Mouse (Mus musculus): Measurements from ENCODE around the gene Dffa. TPM values are rescaled to one million over a fixed set of nuclear protein-coding genes. Genes with fewer than 3 reads are reported as not detected.

Gene Dffa
- polyA plus RNA-seq (2012; ENCODE audit: low replicate concordance) = 9.9 and 16.9 TPM in 2 replicates

GRCm38 (mm10) chr4:149103875-149104561 lies at the start of gene Dffa:
Dffa (plus strand) TSS chr4:149104146.

DNA sequence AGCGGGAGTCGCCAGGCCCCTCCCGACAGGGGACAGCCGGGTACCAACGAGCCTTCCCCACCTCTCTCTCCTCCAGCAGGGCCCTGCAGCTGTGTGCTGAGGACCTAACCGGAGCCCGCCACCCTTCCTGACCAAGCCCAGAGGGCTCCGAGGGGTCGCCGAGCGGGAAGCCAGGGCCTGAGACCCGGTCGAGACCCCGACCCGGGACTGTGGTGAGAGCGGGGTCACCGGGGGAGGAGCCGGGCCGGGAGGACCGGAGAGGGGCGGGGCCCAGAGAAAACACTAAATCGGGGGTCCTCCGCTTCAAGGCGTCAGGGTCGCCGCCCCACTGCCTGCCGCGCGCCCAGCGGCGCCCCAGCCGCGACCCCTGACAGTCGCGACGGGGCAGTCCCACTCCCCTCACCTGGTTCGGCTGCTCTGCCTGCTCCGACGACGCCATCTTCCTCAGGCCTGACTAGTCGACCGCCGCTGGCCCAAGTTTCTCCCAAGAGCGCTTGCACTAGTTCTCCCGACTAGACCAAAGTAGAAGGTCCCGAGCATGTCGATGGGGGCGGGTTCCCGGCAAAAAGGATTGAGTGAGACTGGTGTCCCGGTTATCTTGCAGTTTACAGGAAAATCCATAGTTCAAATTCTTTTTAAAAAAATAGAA lies 4.5 kb upstream of the Dffa start, which contains the start of gene Pex14:
Pex14 (minus strand) TSS at position 508 of the 649 bp plus-strand sequence.

DNA sequence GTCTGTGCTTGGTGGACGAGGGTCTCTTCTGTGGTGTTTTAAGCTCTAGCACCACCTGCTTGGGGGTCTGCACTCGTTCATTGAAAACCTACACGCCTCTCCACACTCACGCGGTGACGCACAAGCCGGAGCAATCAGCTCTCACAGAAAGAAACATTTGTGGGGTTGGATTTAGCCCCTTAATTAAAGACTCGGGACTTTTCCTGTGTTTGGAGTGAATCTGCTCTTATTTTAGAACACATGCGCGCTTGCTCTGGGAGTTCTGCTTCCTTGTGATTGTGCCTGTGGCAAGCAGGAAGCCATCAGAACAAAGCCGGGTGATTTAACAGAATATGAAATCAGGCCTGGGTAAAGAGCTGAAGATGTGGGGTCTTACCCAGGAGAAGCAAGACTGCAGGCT lies 22.7 kb downstream of the Dffa start, which contains the start of gene Cort:
Cort (minus strand) TSS at position 101 of the 400 bp plus-strand sequence.

GRCm38 (mm10) chr4:149136982-149137770 lies 33.2 kb downstream of the Dffa start, which contains the start of gene Cenps:
Cenps (minus strand) TSS chr4:149137629.

DNA sequence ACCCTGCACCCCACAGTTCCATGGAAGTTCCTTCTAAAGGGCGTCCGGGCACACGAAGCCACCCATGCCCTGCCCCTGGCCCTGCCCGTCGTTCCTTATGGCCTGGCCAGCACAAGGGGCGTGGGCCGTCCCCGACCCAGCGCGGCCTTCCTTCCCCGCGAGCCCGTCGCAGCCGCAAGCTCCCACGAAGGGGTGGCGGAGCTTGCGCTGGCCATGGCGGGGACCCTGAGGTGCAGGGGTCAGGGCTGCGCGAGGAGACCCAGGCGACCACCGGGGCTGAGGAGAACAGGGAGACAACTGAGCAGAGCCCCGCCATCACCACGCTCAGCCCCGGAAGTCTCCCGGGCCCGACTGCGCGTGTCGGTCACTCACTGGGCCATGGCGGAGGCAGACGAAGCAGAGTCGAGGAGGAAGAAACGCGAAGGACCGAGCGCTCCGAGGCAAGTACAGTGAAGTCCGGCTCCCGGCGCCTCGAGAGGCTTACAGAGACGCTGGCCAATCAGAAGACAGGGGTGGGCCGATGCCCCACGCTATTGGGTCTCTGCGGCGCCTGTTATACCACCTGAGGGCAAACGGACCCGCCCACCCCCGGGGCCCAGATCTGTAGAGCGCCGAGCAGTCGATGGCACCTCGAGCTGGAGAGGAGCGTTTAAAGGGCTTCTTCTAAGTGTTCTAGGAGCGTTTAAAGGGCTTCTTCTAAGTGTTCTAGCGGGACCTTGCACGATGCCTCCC lies 62.4 kb downstream of the Dffa start, which contains the start of gene Pgd:
Pgd (minus strand) TSS at position 557 of the 732 bp plus-strand sequence.

Other genes starting within 250 kb of the Dffa start
- 31.9 and 36.7 TPM in 2 replicates for gene Pex14, start 4.3 kb upstream of the Dffa start, polyA plus RNA-seq (2012; ENCODE audit: low replicate concordance)
- gene Cort, start 22.6 kb downstream of the Dffa start, polyA plus RNA-seq (2012; ENCODE audit: low replicate concordance) = 26.0 and 71.0 TPM in 2 replicates
- gene Cenps, start 33.5 kb downstream of the Dffa start, polyA plus RNA-seq (2012; ENCODE audit: low replicate concordance) = 16.8 and 19.0 TPM in 2 replicates
- gene Pgd, start 62.6 kb downstream of the Dffa start, polyA plus RNA-seq (2012; ENCODE audit: low replicate concordance) = 90.7 and 95.4 TPM in 2 replicates
- 3.4 and 20.8 TPM in 2 replicates for gene Kif1b, start 203.5 kb downstream of the Dffa start, polyA plus RNA-seq (2012; ENCODE audit: low replicate concordance)

All from hematopoietic multipotent progenitor cell, adult 10-12 weeks (in vitro differentiated cells).